In genomic region chr1:190928370-190929009, GRCm38 (mm10) we compare ENCODE assay signal across 8 mouse cellular contexts. TPM values are rescaled to one million over a fixed set of nuclear protein-coding genes. Genes with fewer than 3 reads are reported as not detected.
A peak's percentile ranks its signal among the peaks of the same experiment; 100 is the strongest.
DNase-seq lines count a peak whose midpoint lies in the region; ATAC-seq and TF ChIP-seq lines count a peak whose summit lies in the region.

No protein-coding gene starts in this region.

- DNase-seq in 3134 (ENCODE audit: extremely low read depth, insufficient read length, low spot score) = peak; percentile 99
- peak; percentile 99 for DNase-seq in adrenal gland, postnatal 36 days
- DNase-seq in heart, adult 18-20 months = peak; percentile 98 to 99
- peak; percentile 98 for DNase-seq in kidney, adult 2 months
- DNase-seq in spleen, adult 2 months (ENCODE audit: low read depth in 1 of 2, low spot score in 2 of 2) = peak; percentile 95 to 99

- H3K36me3 ChIP-seq in embryonic facial prominence, embryonic 13.5 days = peaks cover 5% of the 10 kb centered on the region
- H3K36me3 ChIP-seq in kidney, adult 2 months (ENCODE audit: control insufficient read depth, insufficient read depth, low read length) = no peaks in the 10 kb centered on the region
- peaks cover 6% of the 10 kb centered on the region for H3K36me3 ChIP-seq in limb, embryonic 12.5 days
- 0 out of 2 replicates have a peak, but pooled peaks cover 3% of the 10 kb centered on the region for H3K36me3 ChIP-seq in midbrain, embryonic 15.5 days (replicated peaks)
- 0 out of 2 replicates have a peak, but pooled peaks cover 1% of the 10 kb centered on the region for H3K36me3 ChIP-seq in spleen, adult 2 months (ENCODE audit: control insufficient read depth, insufficient read depth, low read length)

- TF ChIP-seq POLR2A in kidney, adult 2 months (IDR thresholded peaks at IDR 0.05; ENCODE audit: low read depth, low read length) = peak; percentile 63
- peak; percentile 76 for TF ChIP-seq POLR2A in spleen, adult 2 months (IDR thresholded peaks at IDR 0.05; ENCODE audit: low read depth, low read length)

- peak overlapping the region; percentile 58 for H3K4me3 ChIP-seq in embryonic facial prominence, embryonic 13.5 days
- peak overlapping the region; percentile 99 for H3K4me3 ChIP-seq in kidney, adult 2 months (ENCODE audit: insufficient read depth, low read depth, low read length)
- peak overlapping the region; percentile 72 for H3K4me3 ChIP-seq in limb, embryonic 12.5 days (replicated peaks)
- H3K4me3 ChIP-seq in midbrain, embryonic 15.5 days = peak overlapping the region; percentile 52
- H3K4me3 ChIP-seq in spleen, adult 2 months (ENCODE audit: extremely low read depth, insufficient read depth, insufficient read length) = peak overlapping the region; percentile 95

- peak overlapping the region; percentile 67 for H3K4me2 ChIP-seq in embryonic facial prominence, embryonic 13.5 days
- peak overlapping the region; percentile 76 for H3K4me2 ChIP-seq in limb, embryonic 12.5 days
- peak overlapping the region; percentile 66 for H3K4me2 ChIP-seq in midbrain, embryonic 15.5 days

- H3K4me1 ChIP-seq in embryonic facial prominence, embryonic 13.5 days = peaks cover 18% of the 10 kb centered on the region
- peaks cover 9% of the 10 kb centered on the region; the same call in 1 of the 2 replicates for H3K4me1 ChIP-seq in kidney, adult 2 months (ENCODE audit: control insufficient read depth, insufficient read depth, low read length)
- peaks cover 14% of the 10 kb centered on the region for H3K4me1 ChIP-seq in limb, embryonic 12.5 days (replicated peaks)
- H3K4me1 ChIP-seq in midbrain, embryonic 15.5 days = peaks cover 18% of the 10 kb centered on the region
- H3K4me1 ChIP-seq in spleen, adult 2 months (ENCODE audit: control insufficient read depth, insufficient read depth, insufficient read length) = peaks cover 5% of the 10 kb centered on the region

- H3K27ac ChIP-seq in embryonic facial prominence, embryonic 13.5 days = peak overlapping the region; percentile 96
- peak overlapping the region; percentile 100 for H3K27ac ChIP-seq in kidney, adult 2 months (ENCODE audit: insufficient read depth, low read depth, low read length)
- H3K27ac ChIP-seq in limb, embryonic 12.5 days = peak overlapping the region; percentile 98
- H3K27ac ChIP-seq in midbrain, embryonic 15.5 days = peak overlapping the region; percentile 96
- peak overlapping the region; percentile 97 for H3K27ac ChIP-seq in spleen, adult 2 months (ENCODE audit: insufficient read depth, low read length)

- no peaks in the 10 kb centered on the region for H3K9me3 ChIP-seq in embryonic facial prominence, embryonic 13.5 days
- H3K9me3 ChIP-seq in limb, embryonic 12.5 days = no peaks in the 10 kb centered on the region
- H3K9me3 ChIP-seq in midbrain, embryonic 15.5 days = no peaks in the 10 kb centered on the region

- TF ChIP-seq CTCF in kidney, adult 2 months (conservative IDR thresholded peaks at IDR 0.05; ENCODE audit: insufficient read depth, insufficient read length, low read depth, low read length) = no peak
- TF ChIP-seq CTCF in spleen, adult 2 months (IDR thresholded peaks at IDR 0.05; ENCODE audit: extremely low read depth, insufficient read depth, insufficient read length, insufficient replicate concordance) = no peak

- under 1% methylated on average over 58 of the region's 79 CpGs for WGBS in embryonic facial prominence, embryonic 13.5 days
- under 1% methylated on average over 48 of the region's 79 CpGs for WGBS in kidney, adult 2 months
- WGBS in limb, embryonic 12.5 days = under 1% methylated on average over 40 of the region's 79 CpGs
- under 1% methylated on average over 51 of the region's 79 CpGs for WGBS in midbrain, embryonic 15.5 days
- WGBS in spleen, adult 2 months = under 1% methylated on average over 65 of the region's 79 CpGs

- peak overlapping the region; percentile 84 for H3K9ac ChIP-seq in embryonic facial prominence, embryonic 13.5 days
- H3K9ac ChIP-seq in limb, embryonic 12.5 days (replicated peaks) = peak overlapping the region; percentile 93
- H3K9ac ChIP-seq in midbrain, embryonic 15.5 days = peak overlapping the region; percentile 66

- ATAC-seq in embryonic facial prominence, embryonic 13.5 days (ENCODE audit: insufficient number of reproducible peaks, insufficient read depth, low FRiP score, low TSS enrichment, low read depth) = peak; percentile 94
- peak; percentile 96 for ATAC-seq in limb, embryonic 12.5 days (ENCODE audit: insufficient number of reproducible peaks, insufficient read depth, low FRiP score, low TSS enrichment, low read depth)
- ATAC-seq in midbrain, embryonic 15.5 days (replicated peaks) = peak; percentile 98

- no peaks in the 10 kb centered on the region for H3K27me3 ChIP-seq in embryonic facial prominence, embryonic 13.5 days
- no peaks in the 10 kb centered on the region for H3K27me3 ChIP-seq in kidney, adult 2 months (replicated peaks; ENCODE audit: control insufficient read depth, insufficient read depth, low read length)
- no peaks in the 10 kb centered on the region for H3K27me3 ChIP-seq in limb, embryonic 12.5 days
- no peaks in the 10 kb centered on the region for H3K27me3 ChIP-seq in midbrain, embryonic 15.5 days (replicated peaks)
- no peaks in the 10 kb centered on the region for H3K27me3 ChIP-seq in spleen, adult 2 months (ENCODE audit: control insufficient read depth, insufficient read depth, low read length)

RNA-seq across cellular contexts. Expression of gene Angel2, which starts 3.6 kb away (rescaled TPM):
- total RNA-seq in adrenal gland, postnatal 36 days (2021) = 10 to 100 TPM; 44.0 to 54.1 TPM
- polyA plus RNA-seq in embryonic facial prominence, embryonic 13.5 days (2015; fragmentation: Nextera tagmentation; extraction: Ambion mirVana) = 51.5 and 60.1 TPM in 2 replicates
- total RNA-seq in heart, adult 18-20 months (2021) = 10 to 100 TPM; 23.2 to 28.2 TPM
- 26.6 and 29.6 TPM in 2 replicates for polyA plus RNA-seq in kidney, adult 2 months (2012; rRNA removed)
- 60.6 and 61.7 TPM in 2 replicates for polyA plus RNA-seq in limb, embryonic 12.5 days (2016; fragmentation: Nextera tagmentation; extraction: Ambion mirVana)
- 51.5 and 53.2 TPM in 2 replicates for polyA plus RNA-seq in midbrain, embryonic 15.5 days (2015; fragmentation: Nextera tagmentation; extraction: Ambion mirVana)
- polyA plus RNA-seq in spleen, adult 2 months (2012; rRNA removed) = 20.2 and 20.5 TPM in 2 replicates

RNA-seq across cellular contexts. Expression of gene Rps6kc1, which starts 16.9 kb away (rescaled TPM):
- 10 to 100 TPM; 27.8 to 31.0 TPM for total RNA-seq in adrenal gland, postnatal 36 days (2021)
- 16.9 and 18.4 TPM in 2 replicates for polyA plus RNA-seq in embryonic facial prominence, embryonic 13.5 days (2015; fragmentation: Nextera tagmentation; extraction: Ambion mirVana)
- total RNA-seq in heart, adult 18-20 months (2021) = 10 to 100 TPM; 16.6 to 19.8 TPM
- 5.8 and 8.3 TPM in 2 replicates for polyA plus RNA-seq in kidney, adult 2 months (2012; rRNA removed)
- 17.8 and 20.6 TPM in 2 replicates for polyA plus RNA-seq in limb, embryonic 12.5 days (2016; fragmentation: Nextera tagmentation; extraction: Ambion mirVana)
- polyA plus RNA-seq in midbrain, embryonic 15.5 days (2015; fragmentation: Nextera tagmentation; extraction: Ambion mirVana) = 34.6 and 36.9 TPM in 2 replicates
- polyA plus RNA-seq in spleen, adult 2 months (2012; rRNA removed) = 3.8 and 6.4 TPM in 2 replicates

RNA-seq across cellular contexts. Expression of gene Vash2, which starts 50.6 kb away (rescaled TPM):
- under 1 TPM; 0.10 to 0.20 TPM for total RNA-seq in adrenal gland, postnatal 36 days (2021)
- 54.3 and 54.7 TPM in 2 replicates for polyA plus RNA-seq in embryonic facial prominence, embryonic 13.5 days (2015; fragmentation: Nextera tagmentation; extraction: Ambion mirVana)
- total RNA-seq in heart, adult 18-20 months (2021) = under 1 TPM; 0.20 to 0.33 TPM
- polyA plus RNA-seq in kidney, adult 2 months (2012; rRNA removed) = 0.15 and 0.22 TPM in 2 replicates
- 81.8 and 82.0 TPM in 2 replicates for polyA plus RNA-seq in limb, embryonic 12.5 days (2016; fragmentation: Nextera tagmentation; extraction: Ambion mirVana)
- polyA plus RNA-seq in midbrain, embryonic 15.5 days (2015; fragmentation: Nextera tagmentation; extraction: Ambion mirVana) = 78.1 and 85.0 TPM in 2 replicates
- 0.56 and 1.2 TPM in 2 replicates for polyA plus RNA-seq in spleen, adult 2 months (2012; rRNA removed)

Comparison
In these comparisons a context has a peak if more than half of its experiments do, and no peak if none do; other contexts are left out.
1. Peak in every context shown above with its lines: DNase-seq, ATAC-seq, H3K4me3 ChIP-seq and H3K27ac ChIP-seq.
2. RNA of gene Vash2, which starts 50.6 kb away (polyA plus RNA-seq): 78.1 to 85.0 TPM in midbrain, embryonic 15.5 days, 81.8 to 82.0 TPM in limb, embryonic 12.5 days and 54.3 to 54.7 TPM in embryonic facial prominence, embryonic 13.5 days; 0.56 to 1.2 TPM in spleen, adult 2 months and 0.15 to 0.22 TPM in kidney, adult 2 months; every median in the first group is over 10 times any median in the second.